In the genomic region with DNA sequence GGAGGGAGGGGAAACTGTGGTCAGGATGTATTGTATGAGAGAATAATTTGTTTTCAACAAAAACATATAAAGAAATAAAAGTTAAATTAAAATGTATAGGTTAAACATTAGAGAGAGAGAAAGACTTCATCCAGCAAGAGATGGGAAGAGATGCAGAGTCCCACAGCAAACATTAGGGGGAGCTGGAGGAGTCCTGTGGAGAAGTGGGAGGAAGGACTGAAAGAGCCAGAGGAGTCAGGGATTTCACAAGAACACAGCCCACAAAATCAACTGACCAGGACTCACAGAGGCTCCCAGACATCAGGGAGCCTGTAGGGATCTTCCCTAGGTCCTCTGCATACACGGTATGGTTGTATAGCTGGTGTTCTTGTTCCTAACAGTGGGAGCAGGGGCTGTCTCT, we compare ENCODE assay signal across 17 mouse cellular contexts. TPM values are rescaled to one million over a fixed set of nuclear protein-coding genes. Genes with fewer than 3 reads are reported as not detected.
DNase-seq lines count a peak whose midpoint lies in the region; ATAC-seq and TF ChIP-seq lines count a peak whose summit lies in the region.
"Had no signal": no experiment of that assay in that cellular context is flagged by ENCODE, and none has a peak within 500 bp of the region (broad histone marks: within the 10 kb centered on the region; RNA-seq: fewer than 3 reads in every experiment).

No protein-coding gene starts in this region.

- no peaks in the 10 kb centered on the region for H3K27me3 ChIP-seq in liver, adult 2 months (ENCODE audit: control insufficient read depth, insufficient read depth, low read length)
- H3K27me3 ChIP-seq in liver, embryonic 12.5 days (replicated peaks) = no peaks in the 10 kb centered on the region
- H3K27me3 ChIP-seq: hindbrain, embryonic 12.5 days; liver, embryonic 13.5 days; midbrain, embryonic 13.5 days had no signal

- H3K79me2 ChIP-seq in liver, adult 2 months (ENCODE audit: control insufficient read depth, insufficient read depth, low read length) = no peaks in the 10 kb centered on the region

- H3K36me3 ChIP-seq in liver, adult 2 months (ENCODE audit: control insufficient read depth, insufficient read depth, low read length) = no peaks in the 10 kb centered on the region
- no peaks in the 10 kb centered on the region for H3K36me3 ChIP-seq in liver, embryonic 12.5 days
- H3K36me3 ChIP-seq: embryonic facial prominence, embryonic 10.5 days; forebrain, embryonic 10.5 days; hindbrain, embryonic 12.5 days; liver, embryonic 13.5 days; midbrain, embryonic 13.5 days had no signal

- no peaks in the 10 kb centered on the region for H3K4me1 ChIP-seq in liver, adult 2 months (ENCODE audit: control insufficient read depth, insufficient read depth, low read length)
- peaks cover 20% of the 10 kb centered on the region for H3K4me1 ChIP-seq in liver, embryonic 12.5 days
- H3K4me1 ChIP-seq: hindbrain, embryonic 12.5 days had no signal

- no peak overlapping the region for H3K27ac ChIP-seq in liver, adult 2 months (replicated peaks; ENCODE audit: insufficient read depth, low read depth, low read length)
- H3K27ac ChIP-seq in liver, embryonic 12.5 days = no peak overlapping the region
- H3K27ac ChIP-seq: embryonic facial prominence, embryonic 10.5 days; forebrain, embryonic 10.5 days; hindbrain, embryonic 12.5 days; liver, embryonic 13.5 days; midbrain, embryonic 13.5 days had no signal

- peak; percentile 16 for DNase-seq in embryo, embryonic 10 days (ENCODE audit: low spot score)
- no peak for DNase-seq in embryo, embryonic 9.5 days (ENCODE audit: extremely low spot score)
- peak; percentile 20 for DNase-seq in liver, adult 2 months (ENCODE audit: extremely low read depth, low read depth, low spot score)
- DNase-seq in brain, embryonic 14.5 days (ENCODE audit: low read depth) = no peak
- DNase-seq in testis, postnatal 14 days (ENCODE audit: low spot score) = no peak
- DNase-seq in layer of hippocampus, adult 11-12 months (ENCODE audit: low spot score) = no peak
- DNase-seq: cerebellum, adult 11 months; heart, adult 11 months; liver, embryonic 13.5 days had no signal

- no peaks in the 10 kb centered on the region for H3K9me3 ChIP-seq in liver, embryonic 12.5 days (replicated peaks)
- H3K9me3 ChIP-seq: embryonic facial prominence, embryonic 10.5 days; forebrain, embryonic 10.5 days; hindbrain, embryonic 12.5 days; liver, embryonic 13.5 days had no signal

- no peak for TF ChIP-seq POLR2A in liver, adult 2 months (IDR thresholded peaks at IDR 0.05; ENCODE audit: extremely low read depth, insufficient read depth, low read length)
- no peak for TF ChIP-seq POLR2A in brain, embryonic 14.5 days (IDR thresholded peaks at IDR 0.05; ENCODE audit: borderline replicate concordance, extremely low read depth, insufficient read depth, insufficient read length, poor library complexity, severe bottlenecking)

- H3K9ac ChIP-seq in liver, adult 2 months (ENCODE audit: low read depth, low read length) = no peak overlapping the region
- no peak overlapping the region for H3K9ac ChIP-seq in liver, embryonic 12.5 days
- H3K9ac ChIP-seq: hindbrain, embryonic 12.5 days; liver, embryonic 13.5 days; midbrain, embryonic 13.5 days had no signal

- 52% methylated on average over 1 of the region's 1 CpGs for WGBS in liver, adult 2 months
- 38% methylated on average over 1 of the region's 1 CpGs for WGBS in liver, embryonic 12.5 days (ENCODE audit: insufficient replicate concordance)

- TF ChIP-seq CTCF in liver, adult 2 months (IDR thresholded peaks at IDR 0.05; ENCODE audit: low read depth, low read length) = no peak
- TF ChIP-seq CTCF in brain, embryonic 14.5 days (IDR thresholded peaks at IDR 0.05; ENCODE audit: borderline replicate concordance, extremely low read depth, insufficient read depth, insufficient read length) = peak; percentile 20; the same call in 1 of the 2 replicates

- H3K4me2 ChIP-seq in liver, embryonic 12.5 days = no peak overlapping the region
- H3K4me2 ChIP-seq: hindbrain, embryonic 12.5 days; liver, embryonic 13.5 days; midbrain, embryonic 13.5 days had no signal

- no peak for ATAC-seq in liver, embryonic 12.5 days
- ATAC-seq in neutrophil, adult 5-6 weeks (ENCODE audit: extremely low read depth, insufficient number of reproducible peaks, low FRiP score, poor library complexity, severe bottlenecking) = 0 out of 2 replicates have a peak, but pooled peaks have one; percentile 48
- ATAC-seq: midbrain, embryonic 13.5 days had no signal

- H3K4me3 ChIP-seq in liver, adult 2 months (ENCODE audit: insufficient read depth, low read depth, low read length) = no peak overlapping the region
- H3K4me3 ChIP-seq in liver, embryonic 12.5 days = no peak overlapping the region
- H3K4me3 ChIP-seq: embryonic facial prominence, embryonic 10.5 days; forebrain, embryonic 10.5 days; hindbrain, embryonic 12.5 days; liver, embryonic 13.5 days; midbrain, embryonic 13.5 days had no signal

RNA-seq across cellular contexts. Expression of a gene that starts 12.5 kb away (rescaled TPM):
- total RNA-seq in liver, adult 2 months (2014; rRNA removed) = 0.09 and 0.20 TPM in 2 replicates
- 0.26 and 0.34 TPM in 2 replicates for polyA plus RNA-seq in liver, adult 2 months (2012; rRNA removed)
- 6.3 and 7.5 TPM in 2 replicates for polyA plus RNA-seq in liver, embryonic 12.5 days (2016; fragmentation: Nextera tagmentation; extraction: Ambion mirVana)
- polyA plus RNA-seq in brain, embryonic 14.5 days (2012; rRNA removed) = 0.19 and 0.42 TPM in 2 replicates
- 145 and 151 TPM in 2 replicates for total RNA-seq in neutrophil, adult 5-6 weeks (2017)
- polyA plus RNA-seq: testis, adult 2 months had no signal

RNA-seq across cellular contexts. Expression of a gene that starts 22.7 kb away (rescaled TPM):
- 4.2 and 4.4 TPM in 2 replicates for total RNA-seq in liver, adult 2 months (2014; rRNA removed)
- 2.8 and 4.6 TPM in 2 replicates for polyA plus RNA-seq in liver, adult 2 months (2012; rRNA removed)
- polyA plus RNA-seq in liver, embryonic 12.5 days (2016; fragmentation: Nextera tagmentation; extraction: Ambion mirVana) = 2.8 and 3.7 TPM in 2 replicates
- 0.05 TPM in 1 of 2 replicates, not detected in the other for polyA plus RNA-seq in brain, embryonic 14.5 days (2012; rRNA removed)
- 47.1 and 49.0 TPM in 2 replicates for total RNA-seq in neutrophil, adult 5-6 weeks (2017)
- total RNA-seq: left cerebral cortex, adult 8-10 months had no signal
- polyA plus RNA-seq: forebrain, embryonic 10.5 days; hindbrain, embryonic 12.5 days had no signal

RNA-seq across cellular contexts. Expression of a gene that starts 29.2 kb away (rescaled TPM):
- total RNA-seq in liver, adult 2 months (2014; rRNA removed) = 0.83 and 1.0 TPM in 2 replicates
- 0.90 and 1.9 TPM in 2 replicates for polyA plus RNA-seq in liver, adult 2 months (2012; rRNA removed)
- polyA plus RNA-seq in liver, embryonic 12.5 days (2016; fragmentation: Nextera tagmentation; extraction: Ambion mirVana) = 1.4 and 2.0 TPM in 2 replicates
- polyA plus RNA-seq in brain, embryonic 14.5 days (2012; rRNA removed) = 0.06 and 0.26 TPM in 2 replicates
- 99.2 and 102 TPM in 2 replicates for total RNA-seq in neutrophil, adult 5-6 weeks (2017)
- polyA plus RNA-seq: embryonic facial prominence, embryonic 10.5 days; hindbrain, embryonic 12.5 days; midbrain, embryonic 13.5 days had no signal

RNA-seq across cellular contexts. Expression of a gene that starts 39.2 kb away (rescaled TPM):
- total RNA-seq in liver, adult 2 months (2014; rRNA removed) = 0.34 TPM in 1 of 2 replicates, not detected in the other
- polyA plus RNA-seq in liver, adult 2 months (2012; rRNA removed) = 0.09 and 0.21 TPM in 2 replicates
- polyA plus RNA-seq in liver, embryonic 12.5 days (2016; fragmentation: Nextera tagmentation; extraction: Ambion mirVana) = 0.77 and 1.3 TPM in 2 replicates
- polyA plus RNA-seq in brain, embryonic 14.5 days (2012; rRNA removed) = 0.08 TPM in 1 of 2 replicates, not detected in the other
- 140 and 149 TPM in 2 replicates for total RNA-seq in neutrophil, adult 5-6 weeks (2017)
- polyA plus RNA-seq: embryonic facial prominence, embryonic 10.5 days; forebrain, embryonic 10.5 days; hindbrain, embryonic 12.5 days; midbrain, embryonic 13.5 days; testis, adult 2 months had no signal

RNA-seq across cellular contexts. Expression of a gene that starts 54.2 kb away (rescaled TPM):
- not detected in 2 replicates for total RNA-seq in liver, adult 2 months (2014; rRNA removed)
- polyA plus RNA-seq in liver, adult 2 months (2012; rRNA removed) = 0.04 TPM in 1 of 2 replicates, not detected in the other
- 0.42 and 0.56 TPM in 2 replicates for polyA plus RNA-seq in liver, embryonic 12.5 days (2016; fragmentation: Nextera tagmentation; extraction: Ambion mirVana)
- polyA plus RNA-seq in brain, embryonic 14.5 days (2012; rRNA removed) = not detected in 2 replicates
- 172 and 173 TPM in 2 replicates for total RNA-seq in neutrophil, adult 5-6 weeks (2017)
- polyA plus RNA-seq: embryonic facial prominence, embryonic 10.5 days; forebrain, embryonic 10.5 days; midbrain, embryonic 13.5 days had no signal

Comparison
In these comparisons a context has a peak if more than half of its experiments do, and no peak if none do; other contexts are left out.
1. DNase-seq: peak in embryo, embryonic 10 days (single experiment) and liver, adult 2 months (single experiment); none in embryo, embryonic 9.5 days (single experiment), brain, embryonic 14.5 days (single experiment), testis, postnatal 14 days (single experiment) and layer of hippocampus, adult 11-12 months (single experiment).